9 mouse cellular contexts compared by ENCODE assay signal in the genomic region with DNA sequence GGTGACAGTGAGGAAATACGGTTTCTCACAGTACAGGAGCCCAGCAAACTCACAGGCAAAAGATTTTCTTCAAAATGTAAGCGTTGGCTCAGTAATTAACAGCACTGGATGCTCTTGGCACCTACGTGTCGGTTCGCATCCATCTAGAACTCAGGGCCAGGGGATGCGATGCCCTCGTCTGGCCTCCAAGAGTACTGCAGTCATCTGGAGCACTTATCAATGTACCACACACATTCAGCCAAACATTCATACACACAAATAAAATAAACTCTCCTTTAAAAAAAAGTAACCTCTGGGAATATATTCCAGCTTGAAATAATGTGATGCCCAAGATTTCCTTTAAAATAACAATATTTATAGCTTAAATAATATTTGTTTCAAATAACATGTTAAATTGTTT. TPM values are rescaled to one million over a fixed set of nuclear protein-coding genes. Genes with fewer than 3 reads are reported as not detected.
DNase-seq lines count a peak whose midpoint lies in the region; TF ChIP-seq lines count a peak whose summit lies in the region.
"Had no signal": no experiment of that assay in that cellular context is flagged by ENCODE, and none has a peak within 500 bp of the region (broad histone marks: within the 10 kb centered on the region; RNA-seq: fewer than 3 reads in every experiment).

No protein-coding gene starts in this region.

- H3K79me2 ChIP-seq in heart, adult 2 months (replicated peaks; ENCODE audit: control insufficient read depth, insufficient read depth, low read length), result no peaks in the 10 kb centered on the region
- peaks cover 25% of the 10 kb centered on the region for H3K79me2 ChIP-seq in liver, adult 2 months (ENCODE audit: control insufficient read depth, insufficient read depth, low read length)

- WGBS in heart, adult 2 months, result 86% methylated on average over 7 of the region's 7 CpGs
- WGBS in thymus, adult 2 months, result 89% methylated on average over 7 of the region's 7 CpGs
- WGBS in liver, adult 2 months, result 90% methylated on average over 7 of the region's 7 CpGs

- TF ChIP-seq POLR2A in heart, adult 2 months (IDR thresholded peaks at IDR 0.05; ENCODE audit: insufficient read depth, low read depth, low read length), result no peak
- TF ChIP-seq POLR2A in thymus, adult 2 months (IDR thresholded peaks at IDR 0.05; ENCODE audit: control insufficient read depth, extremely low read depth, insufficient read depth, low read length, poor library complexity), result no peak
- no peak for TF ChIP-seq POLR2A in liver, adult 2 months (IDR thresholded peaks at IDR 0.05; ENCODE audit: extremely low read depth, insufficient read depth, low read length)

- no peak overlapping the region for H3K9ac ChIP-seq in heart, adult 2 months (ENCODE audit: low read depth, low read length)
- H3K9ac ChIP-seq in liver, adult 2 months (ENCODE audit: low read depth, low read length), result no peak overlapping the region
- H3K9ac ChIP-seq: midbrain, embryonic 12.5 days had no signal

- no peaks in the 10 kb centered on the region for H3K27me3 ChIP-seq in heart, adult 2 months (ENCODE audit: control insufficient read depth, insufficient read depth, low read length)
- H3K27me3 ChIP-seq in thymus, adult 2 months (ENCODE audit: control insufficient read depth, insufficient read depth, low read length), result no peaks in the 10 kb centered on the region
- H3K27me3 ChIP-seq in liver, adult 2 months (ENCODE audit: control insufficient read depth, insufficient read depth, low read length), result no peaks in the 10 kb centered on the region
- H3K27me3 ChIP-seq: midbrain, embryonic 12.5 days had no signal

- intact Hi-C loops in heart, adult 2 months (cut with DNase I), result no loop called here

- no peaks in the 10 kb centered on the region; the same call in 1 of the 2 replicates for H3K4me1 ChIP-seq in heart, adult 2 months (ENCODE audit: control insufficient read depth, insufficient read depth, low read length)
- peaks cover 66% of the 10 kb centered on the region for H3K4me1 ChIP-seq in thymus, adult 2 months (replicated peaks; ENCODE audit: control insufficient read depth, insufficient read depth, low read length)
- H3K4me1 ChIP-seq in liver, adult 2 months (ENCODE audit: control insufficient read depth, insufficient read depth, low read length), result peaks cover 3% of the 10 kb centered on the region; the same call in 1 of the 2 replicates
- H3K4me1 ChIP-seq: midbrain, embryonic 12.5 days had no signal

- no peak for TF ChIP-seq EP300 in heart, adult 2 months (IDR thresholded peaks at IDR 0.05; ENCODE audit: insufficient read depth, low read depth, low read length)

- no peak for DNase-seq in heart, adult 2 months
- no peak for DNase-seq in heart, adult 9 months (ENCODE audit: low spot score in 2 of 2)
- DNase-seq in thymus, adult 2 months, result peak; percentile 59
- no peak for DNase-seq in thymus, adult 18-20 months
- no peak for DNase-seq in liver, adult 2 months (ENCODE audit: extremely low read depth, low read depth, low spot score)
- DNase-seq in thymus, postnatal 4 days, result peak; percentile 76
- no peak for DNase-seq in adrenal gland, adult 2 months
- DNase-seq in kidney, adult 9 months, result no peak

- no peaks in the 10 kb centered on the region for H3K36me3 ChIP-seq in heart, adult 2 months (ENCODE audit: control insufficient read depth, insufficient read depth, low read length)
- H3K36me3 ChIP-seq in thymus, adult 2 months (ENCODE audit: control insufficient read depth, insufficient read depth, low read length), result peaks cover 10% of the 10 kb centered on the region; the same call in 1 of the 2 replicates
- peaks cover 36% of the 10 kb centered on the region for H3K36me3 ChIP-seq in liver, adult 2 months (ENCODE audit: control insufficient read depth, insufficient read depth, low read length)

- H3K4me3 ChIP-seq in heart, adult 2 months, result no peak overlapping the region
- no peak overlapping the region for H3K4me3 ChIP-seq in thymus, adult 2 months (ENCODE audit: control insufficient read depth, insufficient read depth, low read length)
- no peak overlapping the region for H3K4me3 ChIP-seq in liver, adult 2 months (ENCODE audit: insufficient read depth, low read depth, low read length)
- H3K4me3 ChIP-seq: midbrain, embryonic 12.5 days had no signal

- peak; percentile 65 for TF ChIP-seq CTCF in heart, adult 2 months (IDR thresholded peaks at IDR 0.05)
- peak; percentile 45; the same call in 1 of the 2 replicates for TF ChIP-seq CTCF in thymus, adult 2 months (IDR thresholded peaks at IDR 0.05; ENCODE audit: borderline replicate concordance, control insufficient read depth, extremely low read depth, insufficient read depth, low read length, poor library complexity)
- TF ChIP-seq CTCF in liver, adult 2 months (IDR thresholded peaks at IDR 0.05; ENCODE audit: low read depth, low read length), result peak; percentile 79

- no peak overlapping the region for H3K27ac ChIP-seq in heart, adult 2 months
- no peak overlapping the region for H3K27ac ChIP-seq in thymus, adult 2 months (ENCODE audit: control insufficient read depth, insufficient read depth, low read length)
- no peak overlapping the region for H3K27ac ChIP-seq in liver, adult 2 months (replicated peaks; ENCODE audit: insufficient read depth, low read depth, low read length)
- H3K27ac ChIP-seq: midbrain, embryonic 12.5 days had no signal

RNA-seq across cellular contexts. Expression of gene Tbc1d2b, which starts 29.0 kb away (rescaled TPM):
- 10 to 100 TPM in 1 of 2 experiments, 1 to 10 TPM in 1; 9.6 to 10.1 TPM for total RNA-seq in heart, adult 2 months (2021)
- 10.3 and 14.6 TPM in 2 replicates for polyA plus RNA-seq in heart, adult 2 months (2012; rRNA removed)
- 54.5 and 59.1 TPM in 2 replicates for polyA plus RNA-seq in thymus, adult 2 months (2012; rRNA removed)
- total RNA-seq in liver, adult 2 months (2014; rRNA removed), result 14.1 and 22.1 TPM in 2 replicates
- polyA plus RNA-seq in liver, adult 2 months (2012; rRNA removed), result 12.7 and 16.9 TPM in 2 replicates
- total RNA-seq in adrenal gland, adult 2 months (2021), result 10 to 100 TPM; 23.0 to 40.4 TPM
- 20.8 and 22.7 TPM in 2 replicates for polyA plus RNA-seq in adrenal gland, adult 2 months (2012; rRNA removed)

Comparison
In these comparisons a context has a peak if more than half of its experiments do, and no peak if none do; other contexts are left out.
1. DNase-seq: peak in thymus, adult 2 months (single experiment) and thymus, postnatal 4 days (single experiment); none in heart, adult 2 months (0 of 2), heart, adult 9 months (0 of 2), thymus, adult 18-20 months (0 of 2), liver, adult 2 months (single experiment), adrenal gland, adult 2 months (single experiment) and kidney, adult 9 months (single experiment).
2. Peak in every context shown above with its lines, with median percentiles within 50 percentile points of each other: CTCF ChIP-seq.